Mouse (Mus musculus): ENCODE measurements around the gene Slc7a4.

DNA sequence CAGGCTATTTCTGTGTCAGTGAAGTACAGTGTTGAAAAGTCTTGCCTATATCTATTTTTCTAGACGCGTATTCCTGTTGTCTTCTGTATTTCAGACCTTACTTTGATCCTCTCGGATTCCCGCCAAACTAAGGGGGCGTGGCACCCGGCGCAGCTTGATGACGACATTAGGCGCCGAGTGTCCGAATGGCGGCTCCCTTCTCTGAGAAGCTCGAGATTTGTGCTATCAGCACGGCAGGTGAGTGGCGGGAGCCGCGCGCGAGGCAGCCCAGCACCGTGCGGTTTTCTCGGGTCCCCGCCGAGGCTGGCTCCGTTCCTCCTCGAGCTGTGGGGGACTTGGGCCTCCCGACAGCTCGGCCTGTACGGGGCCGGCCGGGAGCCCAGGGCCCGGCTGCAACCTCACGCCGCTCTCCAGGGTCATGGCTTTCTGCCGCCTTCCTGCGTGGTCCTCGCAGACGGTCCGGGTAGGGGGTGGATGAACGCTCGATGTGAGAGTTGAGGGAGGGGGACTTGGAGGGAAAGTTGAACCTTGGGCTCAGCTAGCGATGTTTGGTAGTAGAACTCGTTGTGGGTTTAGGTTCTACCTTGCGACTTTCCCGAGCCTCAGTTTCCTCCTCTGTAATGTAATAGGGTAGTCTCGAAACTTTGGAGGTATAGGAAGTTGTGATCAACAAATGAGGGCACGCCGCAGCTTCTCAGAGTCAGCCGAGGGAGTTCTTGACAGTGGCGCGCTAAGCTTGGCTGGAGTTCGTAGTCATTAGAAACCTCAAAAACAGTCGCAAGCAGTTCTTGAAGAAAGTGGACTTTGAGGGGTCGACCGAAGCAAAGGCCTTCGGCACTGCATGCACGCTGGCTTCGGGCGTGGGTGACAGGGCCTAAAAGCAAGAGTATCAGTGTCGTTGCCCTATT, 36.4 kb upstream of the Slc7a4 start, which contains the start of gene Smpd4:
- TF ChIP-seq POLR2A (IDR thresholded peaks at IDR 0.05; ENCODE audit: borderline replicate concordance, extremely low read depth, insufficient read depth, insufficient read length, poor library complexity, severe bottlenecking) (peak; percentile 18; the same call in 1 of the 2 replicates), CTCF (IDR thresholded peaks at IDR 0.05; ENCODE audit: borderline replicate concordance, extremely low read depth, insufficient read depth, insufficient read length) (no peak)

All from brain, embryonic 14.5 days (tissue).